In genomic region chr4:124714545-124715481, GRCm38 (mm10) we compare ENCODE assay signal across 8 mouse cellular contexts. TPM values are rescaled to one million over a fixed set of nuclear protein-coding genes. Genes with fewer than 3 reads are reported as not detected.
DNase-seq lines count a peak whose midpoint lies in the region; ATAC-seq lines count a peak whose summit lies in the region.

Gene Sf3a3 (plus strand): TSS chr4:124714776.

- ATAC-seq in erythroid progenitor cell, adult 5-6 weeks (replicated peaks; ENCODE audit: low FRiP score, poor library complexity, severe bottlenecking): peak; percentile 93
- peak; percentile 87 for ATAC-seq in heart, embryonic 12.5 days (ENCODE audit: insufficient number of reproducible peaks, low FRiP score)
- ATAC-seq in liver, embryonic 12.5 days: peak; percentile 85
- ATAC-seq in stomach, embryonic 15.5 days (ENCODE audit: insufficient read depth, low FRiP score, low read depth): peak; percentile 91

- peaks cover 40% of the 10 kb centered on the region for H3K36me3 ChIP-seq in heart, embryonic 12.5 days
- peaks cover 42% of the 10 kb centered on the region for H3K36me3 ChIP-seq in liver, embryonic 12.5 days
- H3K36me3 ChIP-seq in stomach, embryonic 15.5 days: peaks cover 24% of the 10 kb centered on the region

- H3K9me3 ChIP-seq in heart, embryonic 12.5 days (replicated peaks): no peaks in the 10 kb centered on the region
- H3K9me3 ChIP-seq in liver, embryonic 12.5 days (replicated peaks): no peaks in the 10 kb centered on the region
- H3K9me3 ChIP-seq in stomach, embryonic 15.5 days: no peaks in the 10 kb centered on the region

- H3K4me2 ChIP-seq in heart, embryonic 12.5 days: peak within 1 kb of the TSS; percentile 86
- H3K4me2 ChIP-seq in liver, embryonic 12.5 days: peak within 1 kb of the TSS; percentile 81
- H3K4me2 ChIP-seq in stomach, embryonic 15.5 days: peak within 1 kb of the TSS; percentile 78

- H3K9ac ChIP-seq in heart, embryonic 12.5 days: peak within 1 kb of the TSS; percentile 98
- peak within 1 kb of the TSS; percentile 88 for H3K9ac ChIP-seq in liver, embryonic 12.5 days
- H3K9ac ChIP-seq in stomach, embryonic 15.5 days: peak within 1 kb of the TSS; percentile 94

- H3K27me3 ChIP-seq in heart, embryonic 12.5 days (replicated peaks): no peaks in the 10 kb centered on the region
- no peaks in the 10 kb centered on the region for H3K27me3 ChIP-seq in liver, embryonic 12.5 days (replicated peaks)
- H3K27me3 ChIP-seq in stomach, embryonic 15.5 days (replicated peaks): no peaks in the 10 kb centered on the region

- WGBS in heart, embryonic 12.5 days: under 1% methylated on average over 57 of the region's 57 CpGs
- under 1% methylated on average over 57 of the region's 57 CpGs for WGBS in liver, embryonic 12.5 days (ENCODE audit: insufficient replicate concordance)
- WGBS in stomach, embryonic 15.5 days: under 1% methylated on average over 57 of the region's 57 CpGs

- H3K27ac ChIP-seq in heart, embryonic 12.5 days (ENCODE audit: poor library complexity, severe bottlenecking): peak within 1 kb of the TSS; percentile 67
- peak within 1 kb of the TSS; percentile 78 for H3K27ac ChIP-seq in liver, embryonic 12.5 days
- H3K27ac ChIP-seq in stomach, embryonic 15.5 days: peak within 1 kb of the TSS; percentile 63

- peak; percentile 97 for DNase-seq in CD4-positive helper T cell, adult 2 months (ENCODE audit: low read depth, low spot score)
- DNase-seq in brain, embryonic 18.5 days (ENCODE audit: low read depth, low spot score): peak; percentile 91
- DNase-seq in kidney, postnatal 10 days: peak; percentile 96
- DNase-seq in natural killer cell, adult 2 months (ENCODE audit: low spot score in 2 of 2): peak; percentile 94 to 96

- H3K4me1 ChIP-seq in heart, embryonic 12.5 days (replicated peaks): peaks cover 13% of the 10 kb centered on the region
- peaks cover 54% of the 10 kb centered on the region for H3K4me1 ChIP-seq in liver, embryonic 12.5 days
- peaks cover 17% of the 10 kb centered on the region for H3K4me1 ChIP-seq in stomach, embryonic 15.5 days

- H3K4me3 ChIP-seq in heart, embryonic 12.5 days: peak within 1 kb of the TSS; percentile 97
- peak within 1 kb of the TSS; percentile 86 for H3K4me3 ChIP-seq in liver, embryonic 12.5 days
- peak within 1 kb of the TSS; percentile 85 for H3K4me3 ChIP-seq in stomach, embryonic 15.5 days (replicated peaks)

RNA-seq across cellular contexts. Expression of gene Sf3a3, which starts in this region (rescaled TPM):
- total RNA-seq in erythroid progenitor cell, adult 5-6 weeks (2015; ENCODE audit: low replicate concordance): 21.3 and 37.7 TPM in 2 replicates
- 43.6 and 54.1 TPM in 2 replicates for total RNA-seq in erythroid progenitor cell, adult 5-6 weeks (2017; ENCODE audit: low replicate concordance)
- polyA plus RNA-seq in heart, embryonic 12.5 days (2016; fragmentation: Nextera tagmentation; extraction: Ambion mirVana): 100.0 and 100 TPM in 2 replicates
- 116 and 121 TPM in 2 replicates for polyA plus RNA-seq in liver, embryonic 12.5 days (2016; fragmentation: Nextera tagmentation; extraction: Ambion mirVana)
- 133 and 140 TPM in 2 replicates for polyA plus RNA-seq in stomach, embryonic 15.5 days (2015; fragmentation: Nextera tagmentation; extraction: Ambion mirVana)

Comparison
In these comparisons a context has a peak if more than half of its experiments do, and no peak if none do; other contexts are left out.
1. Peak in every context shown above with its lines: DNase-seq, ATAC-seq, H3K4me3 ChIP-seq and H3K27ac ChIP-seq.